Mouse (Mus musculus): ENCODE results near the gene Dnmt1. TPM values are rescaled to one million over a fixed set of nuclear protein-coding genes. Genes with fewer than 3 reads are reported as not detected.
A peak's percentile ranks its signal among the peaks of the same experiment; 100 is the strongest.

Gene Dnmt1
- polyA plus RNA-seq, 1 experiment from 2014 or later, result 49.5 TPM

- Histone ChIP-seq H3K9ac (ENCODE audit: low read depth, low read length) (peak within 1 kb of the TSS; percentile 75), H3K4me1 (ENCODE audit: control insufficient read depth, insufficient read depth, low read depth, low read length) (peaks cover 4% of the 10 kb centered on the region), H3K27ac (ENCODE audit: low read depth, low read length) (peak within 1 kb of the TSS; percentile 90), H3K4me3 (ENCODE audit: low read length) (peak within 1 kb of the TSS; percentile 44), H3K36me3 (ENCODE audit: control insufficient read depth, insufficient read depth, low read length) (no peaks in the 10 kb centered on the region), H3K27me3 (replicated peaks; ENCODE audit: control insufficient read depth, insufficient read depth, low read length) (no peaks in the 10 kb centered on the region), H3K4me2 (ENCODE audit: low read length) (peak within 1 kb of the TSS; percentile 64), H3K9me3 (ENCODE audit: control insufficient read depth, low read length) (no peaks in the 10 kb centered on the region)
- 92% methylated on average over 13 of the region's 13 CpGs for WGBS
- no peak for ATAC-seq
Observed at GRCm38 (mm10) chr9:20879097-20879792, 80.4 kb downstream of the Dnmt1 start, which contains the start of gene Angptl6. Gene Angptl6 (minus strand): TSS chr9:20879727.

GRCm38 (mm10) chr9:20878710-20879065 is 81.0 kb downstream of the Dnmt1 start:
- ATAC-seq, result peak; percentile 3; the same call in 1 of the 2 replicates
- 19% methylated on average over 10 of the region's 10 CpGs for WGBS

DNA sequence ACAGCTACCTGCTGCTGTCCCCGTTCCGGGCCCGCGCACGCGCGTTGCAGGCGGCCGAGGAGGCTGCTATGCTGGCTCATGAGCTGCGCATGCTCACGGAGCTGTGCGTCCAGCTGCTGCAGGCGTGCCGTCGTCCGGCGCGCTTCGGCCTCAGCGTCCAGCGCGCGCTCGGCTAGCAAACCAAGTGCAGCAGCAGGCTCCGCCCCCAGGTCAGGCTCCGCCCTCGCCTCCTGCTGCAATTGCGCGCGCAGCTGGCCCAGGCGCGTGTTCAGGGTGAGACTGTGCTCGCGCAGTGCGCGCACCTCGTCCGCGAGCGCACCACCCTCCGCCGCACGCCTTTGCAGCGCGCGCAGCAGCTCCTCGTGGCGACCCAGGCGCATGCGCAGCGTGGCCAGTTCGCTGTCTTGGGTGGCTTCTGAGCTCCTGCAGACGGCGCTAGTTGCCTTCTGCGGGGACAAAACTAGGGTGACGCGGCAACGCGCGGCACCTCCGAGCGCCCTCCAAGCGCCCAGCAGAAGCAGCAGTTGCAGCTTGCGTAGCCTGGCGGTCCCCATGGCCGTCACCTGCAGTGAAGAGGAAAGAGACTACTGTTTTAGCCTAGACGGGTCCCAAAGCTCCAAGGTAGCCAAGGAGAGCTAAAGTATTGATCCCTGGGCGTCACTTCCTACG is 81.5 kb downstream of the Dnmt1 start:
- Histone ChIP-seq H3K27ac (ENCODE audit: low read depth, low read length) (peak overlapping the region; percentile 90), H3K9me3 (ENCODE audit: control insufficient read depth, low read length) (no peaks in the 10 kb centered on the region), H3K27me3 (replicated peaks; ENCODE audit: control insufficient read depth, insufficient read depth, low read length) (no peaks in the 10 kb centered on the region), H3K9ac (ENCODE audit: low read depth, low read length) (peak overlapping the region; percentile 75), H3K4me1 (ENCODE audit: control insufficient read depth, insufficient read depth, low read depth, low read length) (peaks cover 4% of the 10 kb centered on the region), H3K4me3 (ENCODE audit: low read length) (peak overlapping the region; percentile 44), H3K36me3 (ENCODE audit: control insufficient read depth, insufficient read depth, low read length) (no peaks in the 10 kb centered on the region), H3K4me2 (ENCODE audit: low read length) (peak overlapping the region; percentile 64)
- ATAC-seq, result peak; percentile 96
- 0% methylated on average over 64 of the region's 69 CpGs for WGBS

More at GRCm38 (mm10) chr9:20878710-20879065, 81.0 kb downstream of the Dnmt1 start:
- Histone ChIP-seq H3K36me3 (ENCODE audit: control insufficient read depth, insufficient read depth, low read length) (no peaks in the 10 kb centered on the region), H3K27me3 (replicated peaks; ENCODE audit: control insufficient read depth, insufficient read depth, low read length) (no peaks in the 10 kb centered on the region), H3K27ac (ENCODE audit: low read depth, low read length) (peak overlapping the region; percentile 90), H3K4me3 (ENCODE audit: low read length) (peak overlapping the region; percentile 44), H3K9me3 (ENCODE audit: control insufficient read depth, low read length) (no peaks in the 10 kb centered on the region), H3K4me2 (ENCODE audit: low read length) (peak overlapping the region; percentile 64), H3K9ac (ENCODE audit: low read depth, low read length) (peak overlapping the region; percentile 75), H3K4me1 (ENCODE audit: control insufficient read depth, insufficient read depth, low read depth, low read length) (peaks cover 4% of the 10 kb centered on the region)

GRCm38 (mm10) chr9:20877118-20878040 is 82.3 kb downstream of the Dnmt1 start:
- H3K27ac ChIP-seq (ENCODE audit: low read depth, low read length), result peak overlapping the region; percentile 67
- no peaks in the 10 kb centered on the region; the same call in 1 of the 2 replicates for H3K27me3 ChIP-seq (replicated peaks; ENCODE audit: control insufficient read depth, insufficient read depth, low read length)
- H3K9me3 ChIP-seq (ENCODE audit: control insufficient read depth, low read length), result no peaks in the 10 kb centered on the region
- no peak for ATAC-seq
- H3K36me3 ChIP-seq (ENCODE audit: control insufficient read depth, insufficient read depth, low read length), result no peaks in the 10 kb centered on the region
- peaks cover 4% of the 10 kb centered on the region for H3K4me1 ChIP-seq (ENCODE audit: control insufficient read depth, insufficient read depth, low read depth, low read length)
- peak overlapping the region; percentile 44 for H3K4me3 ChIP-seq (ENCODE audit: low read length)
- WGBS, result 36% methylated on average over 14 of the region's 14 CpGs
- peak overlapping the region; percentile 54 for H3K9ac ChIP-seq (ENCODE audit: low read depth, low read length)
- peak overlapping the region; percentile 64 for H3K4me2 ChIP-seq (ENCODE audit: low read length)

GRCm38 (mm10) chr9:20876318-20877117 is 83.2 kb downstream of the Dnmt1 start:
- no peak for ATAC-seq
- H3K27me3 ChIP-seq (replicated peaks; ENCODE audit: control insufficient read depth, insufficient read depth, low read length), result no peaks in the 10 kb centered on the region; the same call in 1 of the 2 replicates
- H3K9me3 ChIP-seq (ENCODE audit: control insufficient read depth, low read length), result no peaks in the 10 kb centered on the region
- no peak overlapping the region for H3K4me2 ChIP-seq (ENCODE audit: low read length)
- no peak overlapping the region for H3K4me3 ChIP-seq (ENCODE audit: low read length)
- H3K4me1 ChIP-seq (ENCODE audit: control insufficient read depth, insufficient read depth, low read depth, low read length), result peaks cover 4% of the 10 kb centered on the region
- no peaks in the 10 kb centered on the region for H3K36me3 ChIP-seq (ENCODE audit: control insufficient read depth, insufficient read depth, low read length)
- WGBS, result 71% methylated on average over 9 of the region's 9 CpGs
- H3K9ac ChIP-seq (ENCODE audit: low read depth, low read length), result no peak overlapping the region
- no peak overlapping the region for H3K27ac ChIP-seq (ENCODE audit: low read depth, low read length)

DNA sequence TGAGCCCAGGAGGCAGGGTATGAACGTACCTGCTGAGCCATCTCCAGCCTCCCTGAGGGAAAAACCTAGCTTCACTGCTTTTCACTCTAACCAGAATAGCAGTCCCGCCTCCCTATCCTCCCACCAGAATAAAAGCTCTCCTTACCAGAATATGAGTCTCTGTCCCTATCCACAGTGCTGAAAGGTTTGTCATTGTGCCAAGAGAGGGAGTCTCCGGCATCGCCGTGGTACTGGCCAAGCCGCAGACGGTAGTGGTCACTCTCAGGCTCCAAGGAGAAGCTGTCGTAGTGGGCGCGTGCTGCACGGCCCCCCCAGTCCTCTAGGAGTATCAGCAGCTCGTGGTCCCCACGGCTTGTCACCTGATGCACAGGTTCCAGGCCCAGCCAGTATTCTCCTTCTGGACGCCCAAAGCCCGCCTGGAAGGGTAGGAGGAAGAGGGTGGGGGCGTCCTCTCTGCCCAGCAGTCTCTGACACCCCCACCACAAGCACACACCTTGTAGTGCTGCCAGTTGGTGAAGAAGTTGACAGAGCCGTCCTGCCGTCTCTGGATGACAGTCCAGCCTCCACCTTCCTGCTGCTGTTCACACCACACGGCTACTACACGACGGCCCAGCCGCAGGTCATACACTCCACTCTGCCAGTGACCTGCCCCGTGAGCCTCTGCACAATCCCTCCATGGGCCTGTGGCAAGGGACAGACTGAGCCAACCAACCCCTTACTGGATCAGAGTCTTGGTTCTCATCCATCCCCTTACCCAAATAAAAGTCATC is 84.5 kb downstream of the Dnmt1 start:
- Histone ChIP-seq H3K4me2 (ENCODE audit: low read length) (no peak overlapping the region), H3K27me3 (replicated peaks; ENCODE audit: control insufficient read depth, insufficient read depth, low read length) (peaks cover 7% of the 10 kb centered on the region), H3K27ac (ENCODE audit: low read depth, low read length) (no peak overlapping the region), H3K4me3 (ENCODE audit: low read length) (no peak overlapping the region), H3K36me3 (ENCODE audit: control insufficient read depth, insufficient read depth, low read length) (no peaks in the 10 kb centered on the region), H3K4me1 (ENCODE audit: control insufficient read depth, insufficient read depth, low read depth, low read length) (peaks cover 4% of the 10 kb centered on the region), H3K9ac (ENCODE audit: low read depth, low read length) (no peak overlapping the region), H3K9me3 (ENCODE audit: control insufficient read depth, low read length) (no peaks in the 10 kb centered on the region)
- ATAC-seq, result no peak
- 65% methylated on average over 23 of the region's 23 CpGs for WGBS

- no peak overlapping the region for H3K4me3 ChIP-seq (ENCODE audit: low read length)
Observed at GRCm38 (mm10) chr9:20873521-20873920, 86.2 kb downstream of the Dnmt1 start.

GRCm38 (mm10) chr9:20872991-20873390 is 86.7 kb downstream of the Dnmt1 start:
- Histone ChIP-seq H3K4me1 (ENCODE audit: control insufficient read depth, insufficient read depth, low read depth, low read length) (peaks cover 6% of the 10 kb centered on the region), H3K36me3 (ENCODE audit: control insufficient read depth, insufficient read depth, low read length) (no peaks in the 10 kb centered on the region), H3K9me3 (ENCODE audit: control insufficient read depth, low read length) (no peaks in the 10 kb centered on the region), H3K4me3 (ENCODE audit: low read length) (no peak overlapping the region), H3K4me2 (ENCODE audit: low read length) (no peak overlapping the region), H3K27me3 (replicated peaks; ENCODE audit: control insufficient read depth, insufficient read depth, low read length) (peaks cover 21% of the 10 kb centered on the region), H3K9ac (ENCODE audit: low read depth, low read length) (no peak overlapping the region), H3K27ac (ENCODE audit: low read depth, low read length) (no peak overlapping the region)
- WGBS, result 91% methylated on average over 10 of the region's 10 CpGs
- no peak for ATAC-seq

More at GRCm38 (mm10) chr9:20873521-20873920, 86.2 kb downstream of the Dnmt1 start:
- Histone ChIP-seq H3K4me1 (ENCODE audit: control insufficient read depth, insufficient read depth, low read depth, low read length) (peaks cover 5% of the 10 kb centered on the region), H3K27ac (ENCODE audit: low read depth, low read length) (no peak overlapping the region), H3K9me3 (ENCODE audit: control insufficient read depth, low read length) (no peaks in the 10 kb centered on the region), H3K4me2 (ENCODE audit: low read length) (no peak overlapping the region), H3K9ac (ENCODE audit: low read depth, low read length) (no peak overlapping the region; the same call in 1 of the 2 replicates), H3K36me3 (ENCODE audit: control insufficient read depth, insufficient read depth, low read length) (no peaks in the 10 kb centered on the region), H3K27me3 (replicated peaks; ENCODE audit: control insufficient read depth, insufficient read depth, low read length) (peaks cover 18% of the 10 kb centered on the region)
- WGBS, result 92% methylated on average over 12 of the region's 12 CpGs
- no peak for ATAC-seq
